Mouse (Mus musculus) thymus, postnatal 25 days (tissue): ENCODE results near the gene Esp8.
"Not testable (repeated sequence)": the region's sequence is repeated elsewhere in the genome, so short reads cannot be mapped to it uniquely, and the experiment has no call there.

Source experiments
- DNase-seq: peaks from one replicate; pipeline ENCODE4 v3.0.0; 2022

Gene Esp8

DNA sequence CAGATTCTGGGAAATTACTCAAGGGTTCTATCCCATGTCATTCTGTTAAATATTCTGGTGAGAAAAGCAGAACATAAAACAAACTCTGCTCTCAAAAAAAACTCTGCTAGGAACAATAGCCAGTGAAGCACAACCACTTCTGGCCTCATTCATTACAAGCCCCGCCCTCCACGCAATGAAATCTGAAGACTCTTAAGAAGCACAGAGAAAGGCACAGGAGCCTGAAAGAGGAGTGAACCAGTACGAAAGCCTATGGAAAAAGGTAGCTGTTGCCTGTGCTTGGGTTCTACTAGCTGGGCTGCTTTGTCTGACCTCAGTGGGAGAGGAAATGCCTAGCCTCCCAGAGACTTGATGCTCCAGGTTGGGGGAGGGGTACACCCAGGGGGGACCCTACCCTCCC is at the start of gene Esp8:
TSS of gene Esp8 (plus strand) at position 205 of the 400 bp plus-strand sequence.
- DNase-seq = no peak

DNA sequence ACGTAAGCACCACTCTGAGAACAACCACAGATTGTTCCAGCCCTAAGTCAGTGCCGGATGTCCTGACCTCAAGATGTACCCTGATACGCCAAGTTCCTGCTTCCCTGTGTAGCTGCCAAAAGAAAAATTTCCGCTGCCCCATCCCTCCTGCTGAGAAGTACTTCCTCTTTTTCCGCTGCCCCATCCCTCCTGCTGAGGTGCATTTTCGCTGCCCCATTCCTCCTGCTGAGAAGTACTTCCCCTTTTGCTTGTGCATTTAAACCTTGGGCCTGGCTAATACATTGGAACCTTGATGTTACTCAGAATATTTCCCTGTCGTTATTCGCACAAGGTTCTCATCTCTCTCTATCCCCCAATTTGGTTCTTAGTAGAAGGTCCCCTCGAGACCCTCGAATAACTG is 36.3 kb upstream of the Esp8 start:
- DNase-seq = not testable (repeated sequence)

DNA sequence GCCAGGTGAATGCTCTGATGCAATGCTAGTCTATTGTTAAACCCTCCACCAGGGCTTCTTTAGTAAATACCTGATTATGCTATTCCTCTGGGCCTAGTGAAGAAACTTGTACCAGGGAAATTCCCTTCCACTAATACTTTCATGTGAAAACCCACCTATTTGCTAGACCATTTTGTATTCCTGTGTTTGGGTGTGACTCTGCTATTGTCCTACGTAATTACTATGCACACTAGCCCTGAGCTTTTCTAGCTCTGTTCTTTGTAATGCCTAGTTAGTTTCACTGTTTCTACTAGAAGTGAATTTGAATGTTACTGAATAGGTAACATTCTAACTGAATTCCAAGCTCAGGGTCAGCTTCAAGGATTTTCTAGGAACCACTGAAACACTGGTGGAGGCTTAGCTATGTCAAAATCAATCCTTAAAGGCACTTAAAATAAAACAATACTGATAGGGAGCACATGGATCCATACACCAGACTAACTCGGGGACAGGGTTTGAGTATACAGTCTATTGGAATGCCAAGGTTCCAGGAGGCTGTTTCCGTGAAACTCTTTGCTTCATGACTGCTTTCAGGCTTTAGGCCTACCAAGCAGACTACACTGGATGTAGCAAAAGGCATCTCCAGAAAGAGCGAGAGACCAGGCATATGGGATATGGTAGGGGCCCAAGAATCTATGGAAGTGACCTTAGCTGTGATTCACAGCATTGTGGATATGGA is 24.2 kb upstream of the Esp8 start:
- not testable (repeated sequence) for DNase-seq

DNA sequence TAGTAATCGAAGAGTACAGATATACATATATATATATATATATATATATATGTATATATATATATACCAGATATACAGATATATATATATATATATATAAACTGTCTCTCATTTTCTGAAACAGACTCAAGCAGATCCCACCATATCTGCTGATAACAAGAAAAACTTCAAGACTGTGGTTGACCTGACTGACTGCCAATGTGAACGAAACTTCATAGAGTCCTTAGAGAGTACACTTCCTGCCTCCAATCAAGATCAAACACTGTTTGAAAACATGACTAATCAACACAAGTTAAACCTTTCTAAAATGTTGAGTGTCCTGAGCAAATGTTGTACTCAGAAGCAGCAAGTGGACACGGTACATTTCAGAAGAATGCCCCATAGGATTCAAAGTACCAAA is 10.0 kb downstream of the Esp8 start:
- no peak for DNase-seq

DNA sequence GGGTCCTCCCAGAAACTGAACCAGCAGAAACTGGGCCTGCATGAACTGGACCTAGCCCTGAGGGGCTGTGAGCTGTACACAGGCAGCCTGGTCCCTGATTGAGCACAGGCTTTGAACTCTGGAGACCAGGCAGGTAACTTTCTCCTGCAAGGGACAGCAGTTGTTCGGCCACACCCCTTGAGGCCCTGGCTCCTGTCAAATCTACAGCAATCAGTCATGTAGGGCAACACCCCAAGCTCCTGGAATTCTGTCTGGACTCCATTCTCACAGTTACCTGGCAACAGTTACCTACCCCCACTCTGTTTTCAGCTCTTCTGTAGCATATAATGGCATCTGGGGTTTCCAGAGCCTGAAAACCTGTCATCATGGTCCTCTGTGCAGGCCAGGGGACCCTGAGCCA is 11.3 kb downstream of the Esp8 start:
- DNase-seq = no peak

DNA sequence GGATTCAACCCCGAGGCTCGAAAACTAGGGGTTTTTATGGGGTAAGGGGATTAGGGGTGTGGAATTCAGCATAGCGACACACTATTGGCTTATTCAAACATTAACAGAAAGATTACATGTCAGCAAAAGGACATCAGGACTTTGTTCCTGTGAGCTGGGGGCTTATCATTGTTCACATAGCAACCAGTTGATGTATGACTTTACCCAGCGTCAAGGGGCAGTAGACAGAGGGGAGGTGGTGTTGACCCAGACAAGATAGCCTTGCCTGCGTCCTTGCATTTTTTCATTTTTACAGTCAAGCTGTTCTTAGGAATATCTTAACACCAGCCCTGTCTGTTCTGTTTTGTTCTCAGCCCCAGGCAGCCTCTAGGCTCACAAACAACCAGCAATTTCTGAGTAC is 27.2 kb downstream of the Esp8 start:
- DNase-seq = not testable (repeated sequence)

DNA sequence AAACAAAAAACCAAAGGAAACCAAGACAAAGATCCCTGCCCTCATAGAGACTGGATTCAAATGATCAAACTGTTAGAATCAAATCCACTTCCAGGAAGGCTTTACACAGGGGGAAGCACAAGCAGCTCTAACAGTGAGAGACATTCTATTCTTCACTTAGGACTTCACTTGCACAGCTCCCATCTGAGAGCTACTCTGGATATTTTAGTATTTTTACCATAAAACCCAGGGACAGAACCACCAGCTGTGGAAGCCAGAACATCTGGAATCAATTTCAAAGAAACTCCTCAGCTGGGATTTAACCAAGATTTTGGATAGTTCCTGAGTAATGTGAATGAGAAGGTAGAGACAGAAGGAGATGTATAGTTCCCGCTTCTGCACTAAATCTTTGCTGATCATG is 33.6 kb downstream of the Esp8 start:
- DNase-seq = no peak

DNA sequence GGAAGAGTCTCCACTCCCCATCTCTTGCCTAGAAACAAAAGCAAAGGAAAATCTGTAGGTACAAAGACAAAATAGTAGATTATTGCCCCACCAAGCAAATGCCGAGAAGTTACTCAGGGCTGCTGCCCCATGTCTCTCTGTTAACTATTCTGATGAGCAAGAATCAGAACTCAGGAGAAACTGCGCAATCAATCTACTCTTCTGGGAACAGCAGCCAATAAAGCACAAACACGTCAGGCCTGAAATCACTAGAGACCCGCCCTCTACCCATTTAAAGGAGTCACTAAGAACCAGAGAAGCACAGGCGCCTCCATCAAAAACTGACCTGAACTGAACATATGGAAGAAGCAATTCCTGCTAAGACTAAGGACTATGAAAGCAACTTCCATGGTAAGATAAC is 41.4 kb downstream of the Esp8 start, which contains the start of gene Esp6:
TSS of gene Esp6 (plus strand) at position 301 of the 400 bp plus-strand sequence.
- no peak for DNase-seq
